Mouse (Mus musculus) spleen, adult 2 months (tissue): ENCODE measurements at regions not wholly inside any gene's neighbourhood (a gene's known extent, or its start where the extent isn't known, plus 50 kb on each side); places are given as distances from the start of the nearest gene placed in this dataset.

Experiments used
- CTCF ChIP-seq: fragments of 200-500 bp; IDR thresholded peaks from 2 replicates; pipeline ENCODE4 v1.5.1; 2011; ENCODE audit warnings: mild to moderate bottlenecking, inconsistent platforms; ENCODE audit not compliant: insufficient read depth, insufficient read length, insufficient replicate concordance; ENCODE audit errors: extremely low read depth
- POLR2A ChIP-seq: fragments of 200-500 bp; IDR thresholded peaks from 2 replicates; pipeline ENCODE4 v1.6.1; 2011; ENCODE audit warnings: low read depth, low read length, inconsistent platforms

- TF ChIP-seq POLR2A (no peak), CTCF (no peak)
Measured at GRCm38 (mm10) chr13:16564988-16565387, 553.3 kb downstream of the Inhba start.
